Mouse (Mus musculus) erythroid progenitor cell, adult 5-6 weeks (primary cell): ENCODE measurements around the gene Cars. TPM values are rescaled to one million over a fixed set of nuclear protein-coding genes. Genes with fewer than 3 reads are reported as not detected.

ENCODE experiments used
- ATAC-seq: replicated peaks from 2 replicates; pipeline ENCODE4 v1.8.0; 2016; ENCODE audit warnings: moderate number of reproducible peaks, mild to moderate bottlenecking, moderate TSS enrichment, inconsistent platforms; ENCODE audit not compliant: poor library complexity, low FRiP score, severe bottlenecking
- total RNA-seq, 2 experiments: library from RNA; stranded (forward) in 1 of 2; stranded (reverse) in 1 of 2; fragments of 150-400 nt in 1 of 2; fragments of 186-747, 209-891 nt in 1 of 2; gene quantifications; 2 replicates each; pipeline versions ENCODE4 v1.2.3 to v1.2.4; 2015 to 2017; ENCODE audit warnings: low replicate concordance in 2 of 2

Cars gene
- total RNA-seq, 2 experiments from 2014 or later = 184 to 212 TPM

GRCm38 (mm10) chr7:143519333-143519732, 80.6 kb downstream of the Cars start:
- ATAC-seq = no peak

- ATAC-seq = no peak
Observed at GRCm38 (mm10) chr7:143514416-143514768, 85.5 kb downstream of the Cars start.

GRCm38 (mm10) chr7:143513763-143514415, 86.0 kb downstream of the Cars start:
- ATAC-seq = no peak

- ATAC-seq = no peak
Observed at GRCm38 (mm10) chr7:143511335-143511712, 88.6 kb downstream of the Cars start.

- peak; percentile 52; the same call in 1 of the 2 replicates for ATAC-seq
Observed at GRCm38 (mm10) chr7:143510593-143511334, 89.1 kb downstream of the Cars start.

GRCm38 (mm10) chr7:143509566-143509965, 90.3 kb downstream of the Cars start:
- no peak for ATAC-seq

Other genes starting within 250 kb of the Cars start
- gene Cdkn1c, start 139.0 kb downstream of the Cars start, total RNA-seq (2015; ENCODE audit: low replicate concordance) = 14.8 TPM in 1 of 2 replicates, not detected in the other
- not detected in 2 replicates for gene Cdkn1c, start 139.0 kb downstream of the Cars start, total RNA-seq (2017; ENCODE audit: low replicate concordance)
- not detected in 2 replicates for gene Slc22a18, start 126.4 kb downstream of the Cars start, total RNA-seq (2015; ENCODE audit: low replicate concordance)
- not detected in 2 replicates for gene Slc22a18, start 126.4 kb downstream of the Cars start, total RNA-seq (2017; ENCODE audit: low replicate concordance)
- not detected in 2 replicates for gene Phlda2, start 96.9 kb downstream of the Cars start, total RNA-seq (2015; ENCODE audit: low replicate concordance)
- gene Phlda2, start 96.9 kb downstream of the Cars start, total RNA-seq (2017; ENCODE audit: low replicate concordance) = not detected in 2 replicates
- 114 and 120 TPM in 2 replicates for gene Nap1l4, start 51.0 kb downstream of the Cars start, total RNA-seq (2015; ENCODE audit: low replicate concordance)
- 158 and 165 TPM in 2 replicates for gene Nap1l4, start 51.0 kb downstream of the Cars start, total RNA-seq (2017; ENCODE audit: low replicate concordance)
- gene Tnfrsf26, start 28.6 kb upstream of the Cars start, total RNA-seq (2015; ENCODE audit: low replicate concordance) = 5.0 and 5.9 TPM in 2 replicates
- 0.51 and 1.7 TPM in 2 replicates for gene Tnfrsf26, start 28.6 kb upstream of the Cars start, total RNA-seq (2017; ENCODE audit: low replicate concordance)
- 1.7 and 16.6 TPM in 2 replicates for gene Tnfrsf22, start 49.6 kb upstream of the Cars start, total RNA-seq (2015; ENCODE audit: low replicate concordance)
- gene Tnfrsf22, start 49.6 kb upstream of the Cars start, total RNA-seq (2017; ENCODE audit: low replicate concordance) = not detected in 2 replicates
- gene Tnfrsf23, start 85.8 kb upstream of the Cars start, total RNA-seq (2015; ENCODE audit: low replicate concordance) = 2.5 TPM in 1 of 2 replicates, not detected in the other
- gene Tnfrsf23, start 85.8 kb upstream of the Cars start, total RNA-seq (2017; ENCODE audit: low replicate concordance) = 0.30 TPM in 1 of 2 replicates, not detected in the other
- 2.1 TPM in 1 of 2 replicates, not detected in the other for gene Osbpl5, start 156.9 kb upstream of the Cars start, total RNA-seq (2015; ENCODE audit: low replicate concordance)
- gene Osbpl5, start 156.9 kb upstream of the Cars start, total RNA-seq (2017; ENCODE audit: low replicate concordance) = 0.68 and 2.1 TPM in 2 replicates
- gene Mrgprg, start 166.9 kb upstream of the Cars start, total RNA-seq (2015; ENCODE audit: low replicate concordance) = not detected in 2 replicates
- not detected in 2 replicates for gene Mrgprg, start 166.9 kb upstream of the Cars start, total RNA-seq (2017; ENCODE audit: low replicate concordance)
- gene Mrgpre, start 184.4 kb upstream of the Cars start, total RNA-seq (2015; ENCODE audit: low replicate concordance) = 0.36 TPM in 1 of 2 replicates, not detected in the other
- 0.38 TPM in 1 of 2 replicates, not detected in the other for gene Mrgpre, start 184.4 kb upstream of the Cars start, total RNA-seq (2017; ENCODE audit: low replicate concordance)
- gene Nadsyn1, start 222.8 kb upstream of the Cars start, total RNA-seq (2015; ENCODE audit: low replicate concordance) = 1.8 TPM in 1 of 2 replicates, not detected in the other
- 6.6 and 11.2 TPM in 2 replicates for gene Nadsyn1, start 222.8 kb upstream of the Cars start, total RNA-seq (2017; ENCODE audit: low replicate concordance)
- 7.9 and 12.2 TPM in 2 replicates for gene Dhcr7, start 223.1 kb upstream of the Cars start, total RNA-seq (2015; ENCODE audit: low replicate concordance)
- gene Dhcr7, start 223.1 kb upstream of the Cars start, total RNA-seq (2017; ENCODE audit: low replicate concordance) = 1.0 and 1.8 TPM in 2 replicates